Mouse (Mus musculus): Measurements from ENCODE around the gene Dkk3.

Dkk3 gene

DNA sequence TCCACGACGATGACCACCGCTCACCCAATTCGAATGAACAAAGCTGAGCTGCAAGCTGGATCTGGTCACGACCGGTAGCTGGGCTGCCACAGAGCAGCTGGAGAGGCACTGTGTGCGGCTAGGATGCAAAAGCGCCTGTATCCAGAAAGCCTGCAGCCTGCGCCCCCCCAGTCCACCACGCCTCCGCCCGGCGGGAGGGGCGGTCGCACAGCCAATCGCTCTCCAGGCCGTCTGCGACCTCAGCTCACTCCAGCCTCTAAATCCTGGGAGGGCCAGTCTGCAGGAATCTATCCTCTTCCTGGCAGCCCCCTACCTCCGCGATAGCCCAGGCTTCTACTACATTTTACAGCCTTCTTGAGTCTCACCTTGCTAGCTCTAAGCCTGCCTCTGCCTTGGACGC, at the start of gene Dkk3:
Gene Dkk3, minus strand, starts transcription at position 116 of the 400 bp plus-strand sequence.
- peak; percentile 72 for DNase-seq (ENCODE audit: low spot score)

DNA sequence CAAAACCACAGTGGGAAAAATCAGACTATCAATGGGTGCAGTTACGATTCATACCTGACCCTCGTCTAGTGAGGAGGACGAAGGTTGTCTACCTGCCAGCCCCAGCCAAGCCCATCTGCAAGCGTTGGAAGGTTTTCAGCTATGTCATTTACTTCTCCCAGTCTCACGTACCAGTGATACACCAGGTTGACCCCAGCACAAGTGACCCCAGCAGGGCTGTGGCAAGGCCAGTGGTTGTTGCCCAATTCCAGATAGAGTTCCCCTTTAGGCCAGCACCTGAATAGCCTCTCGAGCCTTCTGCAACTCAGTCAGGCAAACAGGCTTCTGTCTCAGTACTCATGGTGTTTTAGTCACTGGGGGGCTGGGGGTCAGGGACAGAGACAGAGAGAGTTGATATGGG, 48.9 kb upstream of the Dkk3 start:
- no peak for DNase-seq (ENCODE audit: low spot score)

- DNase-seq (ENCODE audit: low spot score) = no peak
Measured at GRCm38 (mm10) chr7:112205513-112205912, 46.7 kb upstream of the Dkk3 start.

- peak; percentile 26 for DNase-seq (ENCODE audit: low spot score)
Measured at GRCm38 (mm10) chr7:112204380-112204963, 45.6 kb upstream of the Dkk3 start.

DNA sequence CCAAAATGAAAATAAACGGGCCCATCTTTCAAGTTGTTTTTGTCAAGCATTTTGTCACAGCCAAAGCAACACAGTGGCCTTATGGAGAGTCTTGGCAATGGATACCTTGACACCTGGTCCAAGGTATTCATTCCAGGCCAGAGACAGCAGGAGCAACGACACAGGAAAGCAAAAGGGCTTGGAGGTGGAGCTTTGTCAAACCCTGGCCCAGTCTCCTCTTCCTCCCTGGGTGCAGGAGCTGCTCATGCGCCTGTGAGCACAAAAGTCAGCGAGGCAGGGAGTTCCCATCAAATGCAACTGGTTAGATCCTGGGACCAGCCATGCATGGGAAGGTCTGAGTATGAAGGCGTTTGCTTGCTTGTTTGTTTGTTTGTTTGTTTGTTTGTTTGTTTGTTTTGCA, 45.1 kb upstream of the Dkk3 start:
- DNase-seq (ENCODE audit: low spot score) = no peak

DNA sequence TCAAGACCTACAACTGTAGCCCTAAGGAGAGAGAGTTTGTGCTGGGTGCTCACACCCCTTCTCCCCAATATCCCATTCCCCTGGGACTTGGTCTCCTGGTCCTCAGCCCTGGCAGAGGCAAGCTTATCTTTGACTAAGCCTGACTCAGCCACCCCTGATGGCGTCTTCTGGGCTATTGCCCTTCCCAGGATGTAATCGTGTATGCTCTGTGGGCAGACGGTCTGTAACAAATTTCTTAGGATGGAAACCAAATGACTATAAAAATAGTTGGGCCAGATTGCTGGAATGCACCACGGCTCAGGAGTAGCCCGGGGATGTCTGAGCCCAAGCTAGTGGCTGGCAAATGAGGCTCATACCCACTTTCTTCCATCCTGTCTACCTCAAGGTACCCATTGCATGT, 44.0 kb upstream of the Dkk3 start:
- peak; percentile 53 for DNase-seq (ENCODE audit: low spot score)

- peak; percentile 83 for DNase-seq (ENCODE audit: low spot score)
Measured at GRCm38 (mm10) chr7:112202194-112202593, 43.3 kb upstream of the Dkk3 start.

- DNase-seq (ENCODE audit: low spot score) = no peak
Measured at GRCm38 (mm10) chr7:112200761-112201160, 41.9 kb upstream of the Dkk3 start.

GRCm38 (mm10) chr7:112199343-112199742, 40.5 kb upstream of the Dkk3 start:
- DNase-seq (ENCODE audit: low spot score) = no peak

DNA sequence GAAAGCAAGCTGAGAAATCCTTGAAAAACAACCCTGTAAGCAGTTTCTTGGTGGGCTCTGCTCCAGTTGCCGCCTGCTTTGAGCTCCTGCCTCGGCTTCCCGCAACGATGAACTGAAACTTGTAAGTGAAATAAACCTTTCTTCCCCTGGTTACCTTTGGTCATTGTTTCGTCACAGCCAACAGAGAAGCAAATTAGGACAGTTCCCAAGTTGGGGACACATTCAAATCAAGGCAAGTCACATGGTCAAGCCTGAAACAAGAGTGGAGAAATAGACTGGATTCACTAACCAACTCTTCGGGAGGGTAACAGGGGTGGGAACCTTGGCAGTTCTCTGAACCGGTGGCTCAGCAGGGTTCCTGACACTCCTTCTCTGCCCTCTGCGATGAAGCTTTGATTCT, 38.6 kb upstream of the Dkk3 start:
- no peak for DNase-seq (ENCODE audit: low spot score)

GRCm38 (mm10) chr7:112194286-112194685, 35.4 kb upstream of the Dkk3 start:
- DNase-seq (ENCODE audit: low spot score) = no peak

GRCm38 (mm10) chr7:112192778-112193177, 33.9 kb upstream of the Dkk3 start:
- DNase-seq (ENCODE audit: low spot score) = no peak

GRCm38 (mm10) chr7:112192237-112192636, 33.4 kb upstream of the Dkk3 start:
- peak; percentile 35 for DNase-seq (ENCODE audit: low spot score)

GRCm38 (mm10) chr7:112187536-112188459, 28.9 kb upstream of the Dkk3 start:
- no peak for DNase-seq (ENCODE audit: low spot score)

DNA sequence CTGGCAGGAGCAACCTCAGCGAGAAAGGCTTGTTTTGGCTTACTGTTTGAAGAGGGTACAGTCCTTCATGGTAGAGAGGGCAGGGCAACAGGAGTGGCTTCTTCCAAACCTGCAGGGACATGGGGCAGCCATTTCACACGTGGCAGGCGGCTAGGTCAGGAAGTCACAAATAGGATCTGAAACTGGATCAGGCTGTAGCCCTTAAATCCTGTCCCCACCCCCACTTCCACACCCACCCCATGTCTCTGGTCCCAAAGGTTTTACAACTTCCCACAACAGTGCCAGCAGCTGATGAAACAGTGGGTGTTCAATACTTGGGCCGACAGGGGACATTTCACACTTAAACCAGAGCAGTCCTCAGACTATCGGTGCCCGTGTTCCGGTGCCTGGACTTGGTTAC, 28.0 kb upstream of the Dkk3 start:
- no peak for DNase-seq (ENCODE audit: low spot score)

- DNase-seq (ENCODE audit: low spot score) = no peak
Measured at GRCm38 (mm10) chr7:112185226-112185745, 26.4 kb upstream of the Dkk3 start.

DNA sequence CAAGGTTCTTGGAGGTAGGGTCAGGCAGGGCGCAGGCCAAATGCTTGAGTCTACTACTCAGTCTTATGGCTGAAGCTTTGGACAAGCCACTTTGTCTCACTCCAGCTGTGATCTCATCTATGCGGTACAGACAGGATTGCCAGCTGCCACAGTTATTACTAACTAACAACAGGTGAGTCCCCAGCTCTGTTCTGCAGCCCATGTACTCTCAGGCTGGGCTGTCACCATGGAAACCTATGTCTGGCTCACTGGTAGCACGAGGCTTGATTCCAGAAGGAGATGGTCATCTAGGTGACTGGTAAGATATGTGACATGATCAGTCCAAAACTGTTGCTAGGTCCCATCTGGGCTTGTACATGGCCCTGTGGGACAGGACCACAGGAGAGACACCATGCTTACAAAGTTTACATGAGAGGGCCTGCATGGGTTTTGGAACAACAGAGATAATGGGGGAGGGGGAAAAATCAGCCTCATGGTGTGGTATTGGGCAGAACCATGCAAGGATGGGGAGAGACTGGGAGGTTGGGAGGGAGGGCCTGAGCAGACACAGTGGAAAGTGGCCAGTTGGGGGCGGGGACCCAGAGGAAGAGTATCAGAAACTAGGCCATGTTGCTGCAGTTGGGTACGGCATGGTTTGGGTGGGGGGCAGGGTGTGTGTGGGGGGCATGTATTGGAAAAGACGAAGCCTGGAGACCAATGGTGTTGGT, 25.8 kb upstream of the Dkk3 start:
- DNase-seq (ENCODE audit: low spot score) = no peak

- peak; percentile 86 for DNase-seq (ENCODE audit: low spot score)
Measured at GRCm38 (mm10) chr7:112183258-112183841, 24.5 kb upstream of the Dkk3 start.

DNA sequence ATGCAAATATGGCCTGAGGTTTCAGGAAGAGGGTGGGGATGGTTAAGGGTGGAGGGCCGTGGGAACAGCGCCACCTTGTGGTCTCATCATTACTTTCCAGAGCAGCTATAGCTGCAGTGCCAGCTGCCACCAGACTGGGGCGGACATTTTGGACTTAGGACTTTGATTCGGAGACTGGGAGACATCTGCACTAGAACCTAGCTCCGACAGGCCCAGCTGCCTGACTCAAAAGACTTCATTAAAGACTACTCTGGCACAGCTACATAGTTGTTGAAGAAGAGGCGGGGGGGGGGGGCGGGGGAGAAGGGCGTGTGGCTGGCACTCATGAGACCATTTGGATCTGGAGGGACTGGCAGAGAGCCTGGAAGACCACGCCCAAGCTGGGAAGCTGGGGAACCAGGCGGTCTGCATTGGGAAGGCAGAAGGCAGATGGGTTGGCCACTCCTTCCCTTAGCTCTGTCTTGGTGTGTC, 21.4 kb upstream of the Dkk3 start:
- peak; percentile 94 for DNase-seq (ENCODE audit: low spot score)

DNA sequence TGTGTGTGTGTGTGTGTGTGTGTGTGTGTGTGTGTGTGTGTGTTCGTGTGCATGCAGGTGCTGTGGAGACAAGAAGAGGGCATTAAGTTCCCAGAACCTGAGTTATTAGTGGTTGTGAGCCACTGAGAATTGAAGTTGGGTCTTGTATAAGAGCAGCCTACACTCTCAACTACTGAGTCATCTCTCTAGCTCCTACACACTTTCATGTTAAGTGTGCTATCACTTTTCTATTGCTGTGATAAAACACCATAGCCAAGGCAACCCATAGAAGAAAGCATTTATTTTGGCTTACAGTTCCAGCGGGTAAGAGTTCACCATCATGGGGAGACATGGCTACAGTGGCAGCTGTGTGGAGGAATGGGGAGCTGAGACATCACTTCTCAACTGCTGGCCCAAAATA, 17.8 kb upstream of the Dkk3 start:
- no peak for DNase-seq (ENCODE audit: low spot score)

DNA sequence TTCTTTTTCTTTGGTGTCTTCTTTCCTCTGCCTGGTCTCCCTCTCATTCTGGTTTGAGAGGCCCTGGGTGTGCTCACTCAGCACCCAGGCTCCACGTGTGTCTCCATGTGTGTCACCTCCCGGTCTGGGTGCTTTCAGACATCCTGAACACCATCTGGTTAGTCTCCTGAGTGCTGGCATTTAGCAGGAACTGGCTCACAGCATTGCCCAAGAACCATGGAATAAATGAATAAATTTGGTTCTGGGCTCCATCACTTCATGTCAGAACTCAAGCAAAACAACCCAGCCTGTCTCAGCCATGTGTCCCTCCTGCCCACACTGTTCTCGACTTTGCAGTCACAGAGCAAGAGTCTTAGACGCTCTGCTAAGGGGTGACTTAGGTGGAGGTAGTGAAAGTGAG, 13.8 kb upstream of the Dkk3 start:
- peak; percentile 56 for DNase-seq (ENCODE audit: low spot score)

Measured in MN1 (cell line).